Mouse (Mus musculus) cortical plate, adult 2 months (tissue): Measurements from ENCODE around the gene R3hdm2.

Experiments used
- CTCF ChIP-seq: fragments of 200-500 bp; IDR thresholded peaks from 2 replicates; pipeline ENCODE4 v1.5.1; 2011; ENCODE audit warnings: mild to moderate bottlenecking, control low read depth, low read length; ENCODE audit not compliant: insufficient read depth; ENCODE audit errors: extremely low read depth
- POLR2A ChIP-seq: fragments of 200-500 bp; IDR thresholded peaks from 2 replicates; pipeline ENCODE4 v1.6.1; 2011; ENCODE audit warnings: mild to moderate bottlenecking, low read length, control low read depth; ENCODE audit not compliant: insufficient read depth; ENCODE audit errors: extremely low read depth

DNA sequence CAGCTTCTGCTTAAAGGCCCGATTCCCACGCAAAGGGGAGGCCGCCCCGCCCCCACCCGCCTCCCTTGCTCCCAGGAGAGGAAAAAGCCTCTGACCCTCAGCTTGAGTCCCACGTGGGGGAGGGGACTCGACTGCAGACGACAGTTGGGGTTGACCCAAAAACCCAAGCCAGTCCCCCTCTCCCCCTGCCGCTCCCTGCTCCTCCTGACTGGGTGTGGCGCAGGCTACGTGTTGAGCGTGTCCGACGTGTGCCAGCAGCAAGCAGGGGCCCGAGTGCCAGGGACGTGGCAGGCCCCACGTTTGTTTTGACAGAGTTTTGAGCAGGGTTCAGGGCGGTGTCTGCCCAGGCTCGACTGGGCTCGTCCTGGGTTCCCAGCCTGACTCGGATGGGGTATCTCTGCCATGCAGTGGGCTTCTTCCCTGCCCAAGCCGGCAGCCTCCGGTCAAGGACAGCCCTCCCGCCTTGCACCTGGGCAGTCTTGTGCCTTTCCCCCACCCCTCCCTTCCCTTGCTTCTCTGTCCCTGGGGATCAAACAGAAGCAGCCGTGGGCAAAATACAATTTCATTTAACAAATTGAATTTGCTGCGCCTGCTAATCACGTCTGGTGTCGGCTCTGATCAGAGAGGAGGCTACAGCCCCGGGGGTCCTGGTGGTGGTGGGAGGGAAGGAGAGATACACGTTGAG, 136.6 kb downstream of the R3hdm2 start:
- TF ChIP-seq CTCF (no peak), POLR2A (no peak)
